Mouse (Mus musculus): ENCODE results near the gene B3gnt7. TPM values are rescaled to one million over a fixed set of nuclear protein-coding genes. Genes with fewer than 3 reads are reported as not detected.

B3gnt7 gene
- polyA plus RNA-seq, 1 experiment = 13.7 TPM

DNA sequence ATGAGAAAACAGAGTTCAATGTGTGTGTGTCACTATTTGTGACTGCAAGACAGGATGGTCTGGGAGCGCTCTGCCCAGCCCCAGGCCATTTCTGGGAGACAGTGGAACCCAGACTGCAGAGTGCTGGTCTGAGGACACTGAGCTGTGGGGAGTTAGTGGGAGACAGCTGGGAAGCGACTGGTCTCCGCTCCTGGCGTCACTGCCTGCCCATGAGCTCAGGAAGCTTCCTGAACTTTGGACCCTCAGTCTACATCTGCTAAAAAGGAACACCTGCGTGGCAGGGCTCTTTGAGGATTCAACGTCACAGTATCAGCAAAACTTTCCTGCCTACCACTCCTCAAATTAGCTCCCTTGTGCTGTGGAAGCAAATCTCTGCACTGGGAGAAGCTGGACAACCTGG, 30.9 kb upstream of the B3gnt7 start:
- WGBS = 79% methylated on average over 6 of the region's 6 CpGs
- Histone ChIP-seq H3K4me1 (ENCODE audit: control insufficient read depth, insufficient read depth, low read length) (no peaks in the 10 kb centered on the region), H3K4me3 (replicated peaks; ENCODE audit: extremely low read depth, low read depth, low read length) (no peak overlapping the region)
- no peak for DNase-seq
- no peak for TF ChIP-seq POLR2A (IDR thresholded peaks at IDR 0.05; ENCODE audit: borderline replicate concordance, extremely low read depth, low read depth, low read length)
- no peak for TF ChIP-seq CTCF (IDR thresholded peaks at IDR 0.05; ENCODE audit: insufficient read depth, low read length)

DNA sequence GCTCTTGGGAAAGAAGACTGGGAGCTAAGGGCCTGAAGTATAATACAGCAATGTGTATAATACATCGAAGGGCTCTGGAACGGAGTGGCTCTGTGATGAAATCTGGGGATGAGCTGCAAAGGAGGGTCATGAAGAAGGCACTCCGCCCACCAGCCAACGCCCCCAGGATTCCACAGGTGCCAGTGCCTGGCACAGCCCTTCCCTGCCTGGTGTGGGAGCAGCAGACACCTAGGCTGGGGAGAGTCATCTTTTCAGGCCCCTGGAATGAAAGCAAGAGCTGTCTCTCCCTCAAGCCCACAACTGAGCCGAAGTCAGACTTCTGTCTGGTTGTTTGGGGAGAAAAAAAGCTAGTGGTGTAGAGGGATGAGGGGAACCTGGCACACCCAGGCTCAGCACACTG, 25.6 kb upstream of the B3gnt7 start:
- WGBS = 84% methylated on average over 5 of the region's 5 CpGs
- TF ChIP-seq POLR2A (IDR thresholded peaks at IDR 0.05; ENCODE audit: borderline replicate concordance, extremely low read depth, low read depth, low read length) (no peak), CTCF (IDR thresholded peaks at IDR 0.05; ENCODE audit: insufficient read depth, low read length) (no peak)
- Histone ChIP-seq H3K4me1 (ENCODE audit: control insufficient read depth, insufficient read depth, low read length) (no peaks in the 10 kb centered on the region), H3K4me3 (replicated peaks; ENCODE audit: extremely low read depth, low read depth, low read length) (no peak overlapping the region)
- no peak for DNase-seq

DNA sequence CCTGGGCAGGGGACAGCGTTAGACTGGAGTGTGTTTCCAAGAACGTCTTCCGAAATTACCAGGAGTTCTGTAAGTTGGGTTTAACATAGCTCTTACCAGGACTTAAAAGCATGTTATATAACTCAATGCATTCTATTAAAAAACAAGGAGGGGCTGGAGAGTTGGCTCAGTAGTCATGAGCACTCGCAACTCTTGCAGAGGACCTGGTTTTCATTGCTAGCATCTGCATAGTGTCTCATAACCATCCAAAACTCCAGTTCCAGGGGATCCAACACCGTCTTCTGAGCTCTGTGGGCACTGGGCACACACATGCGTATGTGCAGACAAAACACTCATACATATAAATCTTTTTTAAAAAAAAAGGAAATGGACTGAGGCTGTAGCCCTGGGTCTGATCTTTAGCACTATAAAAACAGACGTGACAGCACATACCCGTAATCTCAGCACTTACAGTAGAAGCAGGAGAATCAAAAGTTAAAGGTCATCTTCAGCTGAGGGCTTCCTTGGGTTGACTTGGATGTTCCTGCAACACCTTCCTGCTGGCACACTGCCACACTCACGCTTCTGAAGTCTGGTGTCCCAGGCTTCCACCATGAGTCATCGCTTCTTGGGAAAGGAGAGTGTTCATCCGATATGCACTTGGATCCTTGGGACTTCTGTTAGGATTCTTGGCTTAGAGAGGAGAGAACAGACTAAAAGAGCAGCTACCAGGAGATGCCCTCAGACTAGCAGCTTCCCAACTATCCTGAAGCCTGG, 20.7 kb upstream of the B3gnt7 start:
- WGBS = 63% methylated on average over 11 of the region's 11 CpGs
- Histone ChIP-seq H3K4me1 (ENCODE audit: control insufficient read depth, insufficient read depth, low read length) (no peaks in the 10 kb centered on the region), H3K4me3 (replicated peaks; ENCODE audit: extremely low read depth, low read depth, low read length) (no peak overlapping the region)
- DNase-seq = no peak
- no peak for TF ChIP-seq CTCF (IDR thresholded peaks at IDR 0.05; ENCODE audit: insufficient read depth, low read length)
- TF ChIP-seq POLR2A (IDR thresholded peaks at IDR 0.05; ENCODE audit: borderline replicate concordance, extremely low read depth, low read depth, low read length) = no peak

DNA sequence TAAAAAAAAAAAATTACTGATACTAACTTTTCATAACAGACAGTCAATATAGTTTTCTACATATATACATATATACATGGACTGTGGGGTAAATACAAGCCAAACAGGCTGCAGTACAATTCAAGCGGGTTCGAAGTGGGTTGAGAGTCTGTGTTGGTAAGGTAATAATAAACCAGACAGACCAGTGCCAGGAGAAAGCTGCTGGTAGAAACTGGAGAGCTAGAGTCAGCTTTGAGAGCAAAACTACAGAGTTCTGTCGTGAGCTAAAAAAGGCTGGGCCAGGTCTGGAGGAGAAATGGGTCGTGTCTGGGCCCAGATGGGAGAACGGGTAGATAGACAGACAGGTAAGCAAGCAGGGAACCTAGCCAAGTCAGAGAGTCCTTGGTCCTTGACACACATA, 18.5 kb upstream of the B3gnt7 start:
- Histone ChIP-seq H3K4me3 (replicated peaks; ENCODE audit: extremely low read depth, low read depth, low read length) (no peak overlapping the region), H3K4me1 (ENCODE audit: control insufficient read depth, insufficient read depth, low read length) (no peaks in the 10 kb centered on the region)
- TF ChIP-seq POLR2A (IDR thresholded peaks at IDR 0.05; ENCODE audit: borderline replicate concordance, extremely low read depth, low read depth, low read length) (no peak), CTCF (IDR thresholded peaks at IDR 0.05; ENCODE audit: insufficient read depth, low read length) (no peak)
- no peak for DNase-seq
- 78% methylated on average over 5 of the region's 5 CpGs for WGBS

DNA sequence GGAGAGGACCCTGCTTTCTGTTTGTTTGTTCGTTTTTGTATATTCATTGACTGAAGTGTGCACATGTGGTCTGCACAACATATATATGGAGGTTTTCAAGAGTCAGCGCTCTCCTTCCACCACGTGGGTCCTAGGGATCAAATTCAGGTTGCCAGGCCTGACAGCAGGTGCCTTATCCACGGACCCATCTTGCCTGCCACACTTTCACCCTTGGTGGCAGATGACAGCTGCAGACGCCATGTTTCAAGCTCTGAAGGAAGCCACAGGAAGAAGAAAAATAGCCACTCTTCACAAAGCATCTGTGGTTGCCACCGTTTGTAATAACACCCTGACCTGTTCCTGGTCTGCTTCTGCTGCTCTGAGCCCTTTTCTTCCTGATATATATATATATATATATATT, 17.3 kb upstream of the B3gnt7 start:
- H3K4me1 ChIP-seq (ENCODE audit: control insufficient read depth, insufficient read depth, low read length) = no peaks in the 10 kb centered on the region
- 71% methylated on average over 6 of the region's 6 CpGs for WGBS
- no peak overlapping the region for H3K4me3 ChIP-seq (replicated peaks; ENCODE audit: extremely low read depth, low read depth, low read length)
- no peak for DNase-seq
- no peak for TF ChIP-seq POLR2A (IDR thresholded peaks at IDR 0.05; ENCODE audit: borderline replicate concordance, extremely low read depth, low read depth, low read length)
- TF ChIP-seq CTCF (IDR thresholded peaks at IDR 0.05; ENCODE audit: insufficient read depth, low read length) = no peak

DNA sequence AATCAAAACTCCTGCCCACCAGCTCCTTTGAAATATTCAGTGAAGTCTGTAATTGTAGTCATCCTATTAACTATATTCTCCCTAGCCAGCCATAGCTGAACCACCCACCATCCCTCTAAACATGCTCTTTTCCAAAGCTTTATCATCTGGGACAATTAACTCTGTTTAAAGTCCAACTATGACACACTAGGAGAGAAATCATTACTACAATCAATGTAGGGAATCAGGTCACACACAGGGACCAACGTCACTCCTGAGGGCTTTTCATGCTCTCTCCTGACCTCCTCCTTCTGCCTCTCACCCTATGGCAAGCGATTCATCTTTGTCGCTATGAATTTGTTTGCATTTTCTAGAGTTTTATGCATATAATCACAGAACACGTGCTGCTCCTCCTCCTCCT, 15.2 kb upstream of the B3gnt7 start:
- H3K4me1 ChIP-seq (ENCODE audit: control insufficient read depth, insufficient read depth, low read length) = no peaks in the 10 kb centered on the region
- TF ChIP-seq POLR2A (IDR thresholded peaks at IDR 0.05; ENCODE audit: borderline replicate concordance, extremely low read depth, low read depth, low read length) = no peak
- no peak for TF ChIP-seq CTCF (IDR thresholded peaks at IDR 0.05; ENCODE audit: insufficient read depth, low read length)
- no peak for DNase-seq
- 77% methylated on average over 4 of the region's 4 CpGs for WGBS
- no peak overlapping the region for H3K4me3 ChIP-seq (replicated peaks; ENCODE audit: extremely low read depth, low read depth, low read length)

DNA sequence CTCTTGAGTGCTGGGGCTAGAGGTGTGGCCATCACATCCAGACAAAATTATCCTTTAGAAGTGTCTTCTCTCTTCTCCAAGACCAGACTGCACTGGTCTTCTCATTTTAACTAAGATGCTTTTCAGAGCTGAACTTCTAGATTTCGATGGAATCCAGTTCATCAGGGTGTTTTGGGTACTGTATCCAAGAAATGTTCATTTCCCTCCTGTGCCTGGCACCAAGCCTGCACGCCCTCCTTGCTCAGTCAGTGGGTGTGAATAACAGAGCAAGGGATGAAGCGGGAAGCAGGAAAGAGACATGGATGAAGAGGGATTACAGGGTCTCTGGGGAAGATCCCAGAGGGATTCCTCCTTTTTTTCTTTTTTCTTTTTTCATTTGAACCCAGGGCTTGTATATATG, 12.2 kb upstream of the B3gnt7 start:
- Histone ChIP-seq H3K4me3 (replicated peaks; ENCODE audit: extremely low read depth, low read depth, low read length) (no peak overlapping the region), H3K4me1 (ENCODE audit: control insufficient read depth, insufficient read depth, low read length) (no peaks in the 10 kb centered on the region)
- WGBS = 56% methylated on average over 3 of the region's 3 CpGs
- no peak for TF ChIP-seq POLR2A (IDR thresholded peaks at IDR 0.05; ENCODE audit: borderline replicate concordance, extremely low read depth, low read depth, low read length)
- TF ChIP-seq CTCF (IDR thresholded peaks at IDR 0.05; ENCODE audit: insufficient read depth, low read length) = no peak
- DNase-seq = no peak

DNA sequence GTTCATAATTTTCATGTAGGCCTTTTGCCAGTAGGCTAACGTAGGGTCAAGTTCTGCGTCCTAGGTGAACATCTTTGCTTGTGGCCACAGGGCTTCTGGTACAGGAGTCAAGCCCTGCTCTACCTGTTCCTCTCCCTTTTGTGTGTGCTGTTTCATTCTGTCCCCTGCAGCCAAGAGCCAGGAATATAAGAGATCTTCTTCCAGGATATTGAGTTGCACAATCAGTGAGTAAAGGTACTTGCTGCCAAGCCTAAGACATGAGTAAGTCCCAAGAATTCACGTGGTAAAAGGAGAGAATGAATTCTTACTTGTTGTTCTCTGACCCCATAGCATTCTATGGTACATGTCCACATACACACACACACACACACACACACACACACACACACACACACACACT, 9.5 kb upstream of the B3gnt7 start:
- no peak for TF ChIP-seq POLR2A (IDR thresholded peaks at IDR 0.05; ENCODE audit: borderline replicate concordance, extremely low read depth, low read depth, low read length)
- TF ChIP-seq CTCF (IDR thresholded peaks at IDR 0.05; ENCODE audit: insufficient read depth, low read length) = no peak
- 74% methylated on average over 3 of the region's 3 CpGs for WGBS
- no peak overlapping the region for H3K4me3 ChIP-seq (replicated peaks; ENCODE audit: extremely low read depth, low read depth, low read length)
- DNase-seq = no peak
- no peaks in the 10 kb centered on the region for H3K4me1 ChIP-seq (ENCODE audit: control insufficient read depth, insufficient read depth, low read length)

DNA sequence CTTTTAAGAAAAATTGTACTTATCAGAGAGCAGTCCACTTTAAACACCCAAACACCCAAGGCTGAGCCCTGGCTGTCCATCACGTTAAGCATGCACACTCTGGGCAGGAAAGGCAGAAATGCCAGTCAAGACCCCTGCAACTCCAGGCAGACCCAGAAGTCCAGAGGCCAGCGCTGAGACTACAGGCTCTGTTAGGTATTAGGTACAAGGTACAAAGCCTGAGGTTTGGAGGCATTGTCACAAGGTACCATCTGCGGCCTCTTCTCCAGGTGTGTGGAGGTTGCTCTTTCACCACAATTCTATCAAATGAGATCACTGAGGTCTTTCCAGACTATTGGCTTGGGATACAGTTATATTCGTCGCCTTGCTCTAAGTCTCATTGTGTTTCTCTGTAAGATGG, 8.8 kb upstream of the B3gnt7 start:
- WGBS = 91% methylated on average over 5 of the region's 5 CpGs

DNA sequence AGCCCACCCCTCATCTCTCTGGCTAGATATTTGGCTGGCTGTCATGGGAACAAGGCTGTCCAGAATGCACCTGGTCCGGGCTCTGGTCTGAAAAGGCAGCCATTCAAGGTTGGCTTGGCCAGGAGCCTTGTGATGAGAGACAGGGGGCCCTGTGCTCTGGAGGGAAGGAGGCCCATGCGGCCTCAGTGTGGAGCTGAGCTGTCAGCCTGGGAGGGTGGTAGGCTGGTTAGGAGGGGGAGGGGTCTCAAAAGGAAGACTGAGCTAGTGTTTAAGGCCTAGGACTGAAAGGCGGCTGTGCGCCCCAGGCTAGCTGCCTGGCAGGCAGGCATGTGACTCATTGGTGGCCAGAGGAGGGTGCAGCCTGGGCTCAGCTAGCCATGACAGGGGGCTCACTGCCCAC, 8.2 kb upstream of the B3gnt7 start:
- no peak for TF ChIP-seq CTCF (IDR thresholded peaks at IDR 0.05; ENCODE audit: insufficient read depth, low read length)
- no peak for TF ChIP-seq POLR2A (IDR thresholded peaks at IDR 0.05; ENCODE audit: borderline replicate concordance, extremely low read depth, low read depth, low read length)
- H3K4me1 ChIP-seq (ENCODE audit: control insufficient read depth, insufficient read depth, low read length) = no peaks in the 10 kb centered on the region
- H3K4me3 ChIP-seq (replicated peaks; ENCODE audit: extremely low read depth, low read depth, low read length) = no peak overlapping the region
- 59% methylated on average over 4 of the region's 4 CpGs for WGBS
- DNase-seq = no peak

More for the DNA sequence above, 8.8 kb upstream of the B3gnt7 start:
- H3K4me3 ChIP-seq (replicated peaks; ENCODE audit: extremely low read depth, low read depth, low read length) = no peak overlapping the region
- DNase-seq = no peak
- no peak for TF ChIP-seq CTCF (IDR thresholded peaks at IDR 0.05; ENCODE audit: insufficient read depth, low read length)
- TF ChIP-seq POLR2A (IDR thresholded peaks at IDR 0.05; ENCODE audit: borderline replicate concordance, extremely low read depth, low read depth, low read length) = no peak
- no peaks in the 10 kb centered on the region for H3K4me1 ChIP-seq (ENCODE audit: control insufficient read depth, insufficient read depth, low read length)
